Comparison of ENCODE assay signal across 9 mouse cellular contexts in the genomic region with DNA sequence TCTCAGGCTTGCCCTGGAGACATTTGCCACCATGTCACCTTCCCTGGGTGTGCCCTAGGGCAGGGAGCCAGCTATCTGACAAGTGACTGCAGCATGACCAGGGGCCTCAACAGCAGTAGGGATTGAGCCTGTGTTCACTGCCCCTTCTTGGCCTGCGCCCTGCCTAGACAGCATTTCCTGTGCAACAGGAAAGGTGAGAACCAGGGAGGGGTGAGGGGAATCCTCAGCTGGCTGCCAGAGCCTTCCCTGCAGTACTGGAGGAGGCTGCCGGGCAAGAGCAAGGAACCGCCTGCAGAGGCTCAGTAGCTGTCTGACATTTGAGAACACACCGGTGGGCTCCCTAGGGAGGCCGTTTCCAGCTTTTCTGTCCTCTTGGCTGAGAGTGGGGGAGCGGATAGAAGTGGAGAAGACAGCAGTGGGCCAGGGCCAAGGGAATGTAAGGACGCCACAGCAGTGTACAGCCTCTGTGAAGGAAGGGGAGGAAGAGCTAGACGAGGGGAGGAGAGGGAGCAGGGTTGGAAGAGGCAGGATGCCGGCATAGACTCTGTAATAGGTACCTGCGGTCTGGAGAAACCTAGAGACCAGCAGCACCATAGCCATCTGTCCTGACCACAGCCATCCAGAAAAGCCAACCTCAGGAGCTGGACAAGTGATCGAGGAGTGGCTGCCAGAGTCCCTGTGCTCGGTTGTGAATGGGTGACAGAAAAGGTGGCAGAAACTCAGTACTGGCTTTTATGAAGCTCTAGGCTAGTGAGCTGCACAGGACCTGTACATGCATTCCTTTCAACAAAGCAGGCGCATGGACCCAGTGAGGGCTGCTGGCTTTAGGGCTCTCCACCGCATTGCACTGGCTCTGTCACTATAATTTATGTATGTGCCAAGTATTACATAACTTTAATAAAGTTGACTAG. TPM values are rescaled to one million over a fixed set of nuclear protein-coding genes. Genes with fewer than 3 reads are reported as not detected.
DNase-seq lines count a peak whose midpoint lies in the region; ATAC-seq and TF ChIP-seq lines count a peak whose summit lies in the region.
"Had no signal": no experiment of that assay in that cellular context is flagged by ENCODE, and none has a peak within 500 bp of the region (broad histone marks: within the 10 kb centered on the region; RNA-seq: fewer than 3 reads in every experiment).

No protein-coding gene starts in this region.

- no peak overlapping the region for H3K4me3 ChIP-seq in spleen, adult 2 months (ENCODE audit: extremely low read depth, insufficient read depth, insufficient read length)
- no peak overlapping the region for H3K4me3 ChIP-seq in embryonic facial prominence, embryonic 11.5 days (ENCODE audit: low read depth, low read length)
- peak overlapping the region; percentile 25; the same call in 1 of the 2 replicates for H3K4me3 ChIP-seq in heart, embryonic 10.5 days
- no peak overlapping the region for H3K4me3 ChIP-seq in lung, embryonic 16.5 days (ENCODE audit: low read length)

- no peaks in the 10 kb centered on the region for H3K27me3 ChIP-seq in spleen, adult 2 months (ENCODE audit: control insufficient read depth, insufficient read depth, low read length)
- H3K27me3 ChIP-seq in embryonic facial prominence, embryonic 11.5 days (ENCODE audit: control insufficient read depth, insufficient read depth, low read length): no peaks in the 10 kb centered on the region
- no peaks in the 10 kb centered on the region for H3K27me3 ChIP-seq in heart, embryonic 10.5 days (ENCODE audit: insufficient read depth, poor library complexity, severe bottlenecking)
- H3K27me3 ChIP-seq in lung, embryonic 16.5 days (ENCODE audit: control insufficient read depth, insufficient read depth, low read depth, low read length): no peaks in the 10 kb centered on the region

- H3K4me1 ChIP-seq in spleen, adult 2 months (ENCODE audit: control insufficient read depth, insufficient read depth, insufficient read length): peaks cover 11% of the 10 kb centered on the region; the same call in 1 of the 2 replicates
- H3K4me1 ChIP-seq in embryonic facial prominence, embryonic 11.5 days (ENCODE audit: control insufficient read depth, insufficient read depth, low read length): peaks cover 8% of the 10 kb centered on the region; the same call in 1 of the 2 replicates
- H3K4me1 ChIP-seq in heart, embryonic 10.5 days: peaks cover 26% of the 10 kb centered on the region
- H3K4me1 ChIP-seq in lung, embryonic 16.5 days (replicated peaks; ENCODE audit: control insufficient read depth, insufficient read depth, low read length): peaks cover 30% of the 10 kb centered on the region

- peaks cover 38% of the 10 kb centered on the region for H3K36me3 ChIP-seq in spleen, adult 2 months (ENCODE audit: control insufficient read depth, insufficient read depth, low read length)
- peaks cover 24% of the 10 kb centered on the region for H3K36me3 ChIP-seq in embryonic facial prominence, embryonic 11.5 days (replicated peaks; ENCODE audit: control insufficient read depth, insufficient read depth, low read depth, low read length)
- H3K36me3 ChIP-seq in heart, embryonic 10.5 days: peaks cover 43% of the 10 kb centered on the region
- peaks cover 28% of the 10 kb centered on the region for H3K36me3 ChIP-seq in lung, embryonic 16.5 days (ENCODE audit: control insufficient read depth, insufficient read depth, low read length)

- H3K27ac ChIP-seq in spleen, adult 2 months (ENCODE audit: insufficient read depth, low read length): peak overlapping the region; percentile 53; the same call in 1 of the 2 replicates
- peak overlapping the region; percentile 64 for H3K27ac ChIP-seq in embryonic facial prominence, embryonic 11.5 days (replicated peaks; ENCODE audit: low read depth, low read length)
- H3K27ac ChIP-seq in heart, embryonic 10.5 days: peak overlapping the region; percentile 8
- peak overlapping the region; percentile 75 for H3K27ac ChIP-seq in lung, embryonic 16.5 days (ENCODE audit: low read length)
- H3K27ac ChIP-seq: liver, embryonic 14.5 days had no signal

- no peak for TF ChIP-seq CTCF in spleen, adult 2 months (IDR thresholded peaks at IDR 0.05; ENCODE audit: extremely low read depth, insufficient read depth, insufficient read length, insufficient replicate concordance)

- DNase-seq in spleen, adult 2 months (ENCODE audit: low read depth in 1 of 2, low spot score in 2 of 2): no peak
- DNase-seq in spleen, postnatal 14 days (ENCODE audit: low spot score in 2 of 2): no peak
- DNase-seq in embryonic facial prominence, embryonic 11.5 days (ENCODE audit: low spot score): peak; percentile 81
- DNase-seq in heart, embryonic 10.5 days (ENCODE audit: low spot score): no peak
- peak; percentile 89 for DNase-seq in kidney, adult 9 months
- DNase-seq in right cerebral cortex, postnatal 36 days (ENCODE audit: low spot score in 2 of 2): peak; percentile 52 to 58
- DNase-seq in natural killer cell, adult 2 months (ENCODE audit: low spot score in 2 of 2): no peak

- 44% methylated on average over 14 of the region's 14 CpGs for WGBS in spleen, adult 2 months
- 27% methylated on average over 14 of the region's 14 CpGs for WGBS in embryonic facial prominence, embryonic 11.5 days
- WGBS in heart, embryonic 10.5 days: 30% methylated on average over 14 of the region's 14 CpGs
- 30% methylated on average over 14 of the region's 14 CpGs for WGBS in lung, embryonic 16.5 days

- no peak for TF ChIP-seq POLR2A in spleen, adult 2 months (IDR thresholded peaks at IDR 0.05; ENCODE audit: low read depth, low read length)

- ATAC-seq in embryonic facial prominence, embryonic 11.5 days (replicated peaks; ENCODE audit: insufficient number of reproducible peaks, low FRiP score, low TSS enrichment, low read depth): peak; percentile 53
- peak; percentile 74 for ATAC-seq in lung, embryonic 16.5 days (ENCODE audit: low read depth)

- H3K9ac ChIP-seq in embryonic facial prominence, embryonic 11.5 days (replicated peaks; ENCODE audit: low read length): peak overlapping the region; percentile 8; the same call in 1 of the 2 replicates
- peak overlapping the region; percentile 41 for H3K9ac ChIP-seq in lung, embryonic 16.5 days (ENCODE audit: low read length)
- H3K9ac ChIP-seq: liver, embryonic 14.5 days had no signal

- H3K4me2 ChIP-seq in embryonic facial prominence, embryonic 11.5 days (ENCODE audit: low read depth, low read length): peak overlapping the region; percentile 3; the same call in 1 of the 2 replicates
- H3K4me2 ChIP-seq in lung, embryonic 16.5 days (ENCODE audit: low read depth, low read length): no peak overlapping the region

- no peaks in the 10 kb centered on the region for H3K9me3 ChIP-seq in embryonic facial prominence, embryonic 11.5 days (replicated peaks; ENCODE audit: control insufficient read depth, low read length)
- H3K9me3 ChIP-seq in heart, embryonic 10.5 days: no peaks in the 10 kb centered on the region
- no peaks in the 10 kb centered on the region for H3K9me3 ChIP-seq in lung, embryonic 16.5 days (ENCODE audit: control insufficient read depth, low read length)

RNA-seq across cellular contexts. Expression of a gene that starts 8.7 kb away (rescaled TPM):
- 333 and 340 TPM in 2 replicates for polyA plus RNA-seq in spleen, adult 2 months (2012; rRNA removed)
- 5,819 and 6,203 TPM in 2 replicates for polyA plus RNA-seq in embryonic facial prominence, embryonic 11.5 days (2014; fragmentation: Nextera tagmentation; extraction: Ambion mirVana)
- 4,882 and 5,148 TPM in 2 replicates for polyA plus RNA-seq in heart, embryonic 10.5 days (2016; fragmentation: Nextera tagmentation; extraction: Ambion mirVana)
- 5,388 and 5,620 TPM in 2 replicates for polyA plus RNA-seq in lung, embryonic 16.5 days (2015; fragmentation: Nextera tagmentation; extraction: Ambion mirVana)

RNA-seq across cellular contexts. Expression of a gene that starts 17.6 kb away (rescaled TPM):
- polyA plus RNA-seq in spleen, adult 2 months (2012; rRNA removed): 118 and 142 TPM in 2 replicates
- 9.0 and 9.6 TPM in 2 replicates for polyA plus RNA-seq in embryonic facial prominence, embryonic 11.5 days (2014; fragmentation: Nextera tagmentation; extraction: Ambion mirVana)
- 8.1 and 10.2 TPM in 2 replicates for polyA plus RNA-seq in heart, embryonic 10.5 days (2016; fragmentation: Nextera tagmentation; extraction: Ambion mirVana)
- polyA plus RNA-seq in lung, embryonic 16.5 days (2015; fragmentation: Nextera tagmentation; extraction: Ambion mirVana): 9.3 and 10.9 TPM in 2 replicates

RNA-seq across cellular contexts. Expression of a gene that starts 37.7 kb away (rescaled TPM):
- polyA plus RNA-seq in spleen, adult 2 months (2012; rRNA removed): 29.8 and 36.5 TPM in 2 replicates
- polyA plus RNA-seq in embryonic facial prominence, embryonic 11.5 days (2014; fragmentation: Nextera tagmentation; extraction: Ambion mirVana): 853 and 854 TPM in 2 replicates
- polyA plus RNA-seq in heart, embryonic 10.5 days (2016; fragmentation: Nextera tagmentation; extraction: Ambion mirVana): 303 and 415 TPM in 2 replicates
- 581 and 621 TPM in 2 replicates for polyA plus RNA-seq in lung, embryonic 16.5 days (2015; fragmentation: Nextera tagmentation; extraction: Ambion mirVana)

Comparison
In these comparisons a context has a peak if more than half of its experiments do, and no peak if none do; other contexts are left out.
1. DNase-seq: peak in embryonic facial prominence, embryonic 11.5 days (single experiment), kidney, adult 9 months (single experiment) and right cerebral cortex, postnatal 36 days (2 of 2); none in spleen, adult 2 months (0 of 2), spleen, postnatal 14 days (0 of 2), heart, embryonic 10.5 days (single experiment) and natural killer cell, adult 2 months (0 of 2).
2. H3K27ac ChIP-seq: peak in every context shown above with its lines; median percentile 75 in lung, embryonic 16.5 days; 64 in embryonic facial prominence, embryonic 11.5 days; 53 in spleen, adult 2 months; 8 in heart, embryonic 10.5 days.
3. RNA of a gene that starts 8.7 kb away (polyA plus RNA-seq): 5,819 to 6,203 TPM in embryonic facial prominence, embryonic 11.5 days, 5,388 to 5,620 TPM in lung, embryonic 16.5 days and 4,882 to 5,148 TPM in heart, embryonic 10.5 days; 333 to 340 TPM in spleen, adult 2 months; every median in the first group is over 10 times any median in the second.